Mouse (Mus musculus) heart, embryonic 16.5 days (tissue): Measurements from ENCODE around the gene Pygl. TPM values are rescaled to one million over a fixed set of nuclear protein-coding genes. Genes with fewer than 3 reads are reported as not detected.

Source experiments
- ATAC-seq: fragments of 200-750 bp; cut with Nextera tagmentation; replicated peaks from 2 replicates; pipeline ENCODE4 v1.8.0; 2017; ENCODE audit warnings: moderate number of reproducible peaks; ENCODE audit not compliant: insufficient read depth, low FRiP score; ENCODE audit errors: extremely low read depth
- H3K27ac ChIP-seq: fragments of 300-500 bp; sonication (generic); 2 replicates; pipeline ENCODE4 v1.5.1; 2014; ENCODE audit warnings: mild to moderate bottlenecking, low read length, control low read depth, moderate library complexity
- H3K27me3 ChIP-seq: fragments of 300-500 bp; sonication (generic); 2 replicates; pipeline ENCODE4 v1.6.1; 2014; ENCODE audit warnings: low read length, mixed read lengths; ENCODE audit not compliant: control insufficient read depth, insufficient read depth
- H3K36me3 ChIP-seq: fragments of 300-500 bp; sonication (generic); 2 replicates; pipeline ENCODE4 v1.6.1; 2014; ENCODE audit not compliant: control insufficient read depth, insufficient read depth
- H3K4me1 ChIP-seq: fragments of 300-500 bp; sonication (generic); 2 replicates; pipeline ENCODE4 v1.6.1; 2014; ENCODE audit warnings: low read length, mixed read lengths; ENCODE audit not compliant: control insufficient read depth, insufficient read depth
- H3K4me2 ChIP-seq: fragments of 300-500 bp; sonication (generic); 2 replicates; pipeline ENCODE4 v1.6.1; 2014; ENCODE audit warnings: low read depth, mild to moderate bottlenecking, control low read depth, low read length
- H3K4me3 ChIP-seq: fragments of 300-500 bp; sonication (generic); 2 replicates; pipeline ENCODE4 v1.5.1; 2014; ENCODE audit warnings: mild to moderate bottlenecking, control low read depth, low read length
- H3K9ac ChIP-seq: fragments of 300-500 bp; sonication (generic); 2 replicates; pipeline ENCODE4 v1.6.1; 2014; ENCODE audit warnings: low read length, control low read depth
- H3K9me3 ChIP-seq: fragments of 300-500 bp; sonication (generic); replicated peaks from 2 replicates; pipeline ENCODE4 v1.6.1; 2016; ENCODE audit warnings: low read length; ENCODE audit not compliant: control insufficient read depth
- WGBS: fragments of 180-500 bp; shearing (Covaris S2); extraction: QIAGEN DNeasy Blood & Tissue Kit; methylation state at CpG from one replicate; pipeline ENCODE4 v1.1.7; 2014; 5-methylcytosine and 5-hydroxymethylcytosine counted together
- polyA plus RNA-seq: library from polyadenylated mRNA; unstranded; fragments of >200 nt; fragmentation: Nextera tagmentation; extraction: Ambion mirVana; gene quantifications from 2 replicates; pipeline ENCODE4 v1.2.1, GENCODE M21; 2015

Gene Pygl
- 52.9 and 54.1 TPM in 2 replicates for polyA plus RNA-seq

DNA sequence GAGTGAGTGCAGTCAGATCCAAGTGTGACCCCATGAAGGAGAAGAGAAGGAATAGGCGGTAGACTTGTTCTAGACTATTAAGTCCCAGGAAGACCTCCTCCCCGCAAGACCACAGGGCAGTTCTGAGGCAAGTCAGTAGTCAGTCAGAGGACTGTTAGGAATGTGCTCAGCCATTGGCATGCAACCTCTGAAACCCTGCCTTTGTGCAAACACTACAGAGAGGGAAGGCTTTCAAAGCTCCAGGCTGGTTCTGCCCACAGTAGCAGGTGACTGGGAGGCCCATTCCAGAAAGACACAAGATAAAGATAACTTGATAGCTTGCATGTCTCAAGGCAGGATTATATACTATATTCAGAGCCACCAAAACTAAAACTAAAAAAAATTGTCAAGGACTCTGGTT lies at the start of gene Pygl:
Pygl (minus strand) TSS at position 195 of the 400 bp plus-strand sequence.
- Histone ChIP-seq H3K4me3 (no peak within 1 kb of the TSS), H3K9ac (no peak within 1 kb of the TSS), H3K36me3 (no peaks in the 10 kb centered on the region), H3K9me3 (no peaks in the 10 kb centered on the region), H3K4me1 (peaks cover 16% of the 10 kb centered on the region), H3K4me2 (no peak within 1 kb of the TSS), H3K27me3 (no peaks in the 10 kb centered on the region), H3K27ac (peak within 1 kb of the TSS; percentile 37; the same call in 1 of the 2 replicates)
- 51% methylated on average over 2 of the region's 2 CpGs for WGBS
- ATAC-seq: no peak

DNA sequence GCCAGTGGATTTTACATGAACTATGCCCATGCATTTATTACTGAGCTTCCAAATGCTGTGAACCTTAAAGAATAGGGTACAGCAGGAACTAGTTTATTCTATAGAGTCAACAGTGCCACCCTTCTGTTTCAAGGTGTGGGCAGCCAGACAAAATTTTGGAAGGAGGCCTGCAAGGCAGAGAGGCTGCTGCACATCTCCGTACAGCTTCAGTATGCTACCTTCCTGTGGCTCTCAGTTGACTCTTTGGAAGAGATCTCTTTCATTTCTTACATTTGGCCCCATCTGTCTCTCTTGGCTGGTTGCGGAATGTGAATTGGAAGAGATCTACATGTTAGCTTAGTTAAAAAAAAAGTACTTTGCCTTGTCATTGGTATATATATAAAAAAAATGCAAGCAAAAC lies 49.6 kb upstream of the Pygl start:
- no peak overlapping the region for H3K27ac ChIP-seq
- H3K9ac ChIP-seq: no peak overlapping the region
- H3K4me2 ChIP-seq: no peak overlapping the region
- no peak overlapping the region for H3K4me3 ChIP-seq
- no peak for ATAC-seq
- peaks cover 10% of the 10 kb centered on the region for H3K4me1 ChIP-seq
- H3K36me3 ChIP-seq: no peaks in the 10 kb centered on the region
- no peaks in the 10 kb centered on the region for H3K27me3 ChIP-seq
- 87% methylated on average over 2 of the region's 2 CpGs for WGBS
- H3K9me3 ChIP-seq: no peaks in the 10 kb centered on the region

GRCm38 (mm10) chr12:70280381-70280780 lies 49.1 kb upstream of the Pygl start:
- ATAC-seq: no peak
- Histone ChIP-seq H3K4me2 (no peak overlapping the region), H3K27ac (no peak overlapping the region), H3K4me1 (peaks cover 13% of the 10 kb centered on the region), H3K9ac (no peak overlapping the region), H3K4me3 (no peak overlapping the region), H3K36me3 (no peaks in the 10 kb centered on the region), H3K27me3 (no peaks in the 10 kb centered on the region), H3K9me3 (no peaks in the 10 kb centered on the region)
- 84% methylated on average over 10 of the region's 10 CpGs for WGBS

GRCm38 (mm10) chr12:70277071-70277939 lies 46.0 kb upstream of the Pygl start:
- Histone ChIP-seq H3K4me2 (no peak overlapping the region), H3K9ac (no peak overlapping the region), H3K27ac (no peak overlapping the region), H3K36me3 (no peaks in the 10 kb centered on the region), H3K4me3 (no peak overlapping the region), H3K27me3 (no peaks in the 10 kb centered on the region), H3K4me1 (peaks cover 11% of the 10 kb centered on the region), H3K9me3 (no peaks in the 10 kb centered on the region)
- no peak for ATAC-seq
- 61% methylated on average over 12 of the region's 12 CpGs for WGBS

GRCm38 (mm10) chr12:70269724-70270123 lies 38.4 kb upstream of the Pygl start:
- Histone ChIP-seq H3K9ac (no peak overlapping the region), H3K4me2 (no peak overlapping the region), H3K36me3 (no peaks in the 10 kb centered on the region), H3K27ac (no peak overlapping the region), H3K9me3 (no peaks in the 10 kb centered on the region), H3K4me1 (peaks cover 12% of the 10 kb centered on the region), H3K4me3 (no peak overlapping the region), H3K27me3 (no peaks in the 10 kb centered on the region)
- no peak for ATAC-seq
- 70% methylated on average over 6 of the region's 6 CpGs for WGBS

GRCm38 (mm10) chr12:70267314-70267713 lies 36.0 kb upstream of the Pygl start:
- Histone ChIP-seq H3K36me3 (no peaks in the 10 kb centered on the region), H3K9ac (no peak overlapping the region), H3K9me3 (no peaks in the 10 kb centered on the region), H3K4me1 (peaks cover 12% of the 10 kb centered on the region), H3K27me3 (no peaks in the 10 kb centered on the region), H3K4me3 (no peak overlapping the region), H3K27ac (peak overlapping the region; percentile 88), H3K4me2 (no peak overlapping the region)
- 87% methylated on average over 9 of the region's 9 CpGs for WGBS
- ATAC-seq: no peak

DNA sequence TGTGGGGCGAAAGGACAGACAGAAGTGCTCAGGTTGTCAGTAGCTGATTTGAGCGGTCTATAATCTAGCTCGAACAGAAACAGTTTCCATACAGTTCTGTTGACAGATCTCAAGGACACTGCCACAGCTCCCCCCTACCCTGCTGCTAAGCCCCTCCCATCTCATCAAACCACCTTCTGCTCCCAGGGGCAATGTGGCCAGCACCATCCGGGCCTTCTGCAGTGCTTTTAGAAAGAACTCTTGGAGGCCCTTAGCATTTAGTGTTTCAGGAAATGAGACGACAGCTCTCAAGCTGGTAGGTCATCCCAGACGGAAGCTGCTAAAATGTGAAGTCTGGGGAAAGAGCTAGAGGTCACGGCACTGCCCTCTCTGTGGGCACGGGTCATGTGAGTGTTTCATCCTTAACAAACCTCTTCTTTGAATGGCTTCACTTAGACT lies 35.2 kb upstream of the Pygl start:
- Histone ChIP-seq H3K36me3 (no peaks in the 10 kb centered on the region), H3K4me2 (peak overlapping the region; percentile 42), H3K27ac (peak overlapping the region; percentile 88), H3K4me1 (peaks cover 12% of the 10 kb centered on the region), H3K9ac (peak overlapping the region; percentile 46), H3K9me3 (no peaks in the 10 kb centered on the region), H3K4me3 (no peak overlapping the region), H3K27me3 (no peaks in the 10 kb centered on the region)
- peak; percentile 73 for ATAC-seq
- 20% methylated on average over 8 of the region's 8 CpGs for WGBS

GRCm38 (mm10) chr12:70263721-70264120 lies 32.4 kb upstream of the Pygl start:
- no peak overlapping the region for H3K4me3 ChIP-seq
- no peak for ATAC-seq
- no peak overlapping the region for H3K27ac ChIP-seq
- peaks cover 14% of the 10 kb centered on the region for H3K4me1 ChIP-seq
- H3K36me3 ChIP-seq: no peaks in the 10 kb centered on the region
- no peak overlapping the region for H3K9ac ChIP-seq
- WGBS: 79% methylated on average over 7 of the region's 7 CpGs
- H3K27me3 ChIP-seq: no peaks in the 10 kb centered on the region
- H3K9me3 ChIP-seq: no peaks in the 10 kb centered on the region
- no peak overlapping the region for H3K4me2 ChIP-seq

DNA sequence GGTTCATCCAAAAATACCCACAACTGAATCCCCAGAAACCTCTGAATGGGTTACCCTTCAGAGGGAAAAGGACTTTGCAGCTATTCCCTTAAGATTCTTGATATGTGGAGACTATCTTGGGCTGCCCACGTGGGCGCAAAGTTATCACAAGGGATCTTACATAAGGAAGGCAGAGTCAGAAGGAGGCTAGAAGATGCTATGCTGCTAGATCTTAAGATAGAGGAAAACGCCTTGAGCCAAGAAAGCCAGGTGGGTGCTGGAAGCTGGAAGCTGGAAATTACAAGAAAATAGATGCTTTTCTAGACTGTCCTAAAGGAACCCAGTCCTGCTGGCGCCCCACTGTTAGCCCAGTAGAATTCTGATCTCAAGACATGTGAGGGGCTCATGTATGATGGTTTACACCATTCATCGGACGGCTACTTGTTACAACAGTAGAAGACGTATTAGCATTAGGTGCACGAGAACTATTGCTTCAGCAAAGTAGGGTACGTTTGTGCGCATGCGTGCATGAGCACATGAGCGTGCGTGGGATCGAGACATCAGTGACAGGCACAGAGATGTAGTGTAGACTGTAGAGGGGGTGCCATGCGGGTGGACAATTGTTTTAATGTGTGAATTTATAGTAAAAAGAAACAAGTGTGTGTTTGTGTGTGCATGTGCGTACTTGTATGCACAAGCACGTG lies 31.1 kb upstream of the Pygl start:
- Histone ChIP-seq H3K4me3 (no peak overlapping the region), H3K27me3 (no peaks in the 10 kb centered on the region), H3K36me3 (no peaks in the 10 kb centered on the region), H3K4me1 (peaks cover 14% of the 10 kb centered on the region), H3K27ac (no peak overlapping the region), H3K9ac (no peak overlapping the region), H3K9me3 (no peaks in the 10 kb centered on the region), H3K4me2 (no peak overlapping the region)
- no peak for ATAC-seq
- WGBS: 89% methylated on average over 17 of the region's 17 CpGs
